Mouse (Mus musculus) bone marrow, adult 2 months (tissue): ENCODE measurements around the gene Vdac1.

Experiments used
- CTCF ChIP-seq: fragments of 200-500 bp; IDR thresholded peaks from 2 replicates; pipeline ENCODE4 v1.5.1; 2011; ENCODE audit warnings: low read length, control low read depth; ENCODE audit not compliant: control insufficient read depth, insufficient read depth
- POLR2A ChIP-seq: fragments of 200-500 bp; IDR thresholded peaks from 2 replicates; pipeline ENCODE4 v1.6.1; 2011; ENCODE audit warnings: low read depth, mild to moderate bottlenecking, control low read depth, low read length, borderline replicate concordance; ENCODE audit not compliant: control insufficient read depth

DNA sequence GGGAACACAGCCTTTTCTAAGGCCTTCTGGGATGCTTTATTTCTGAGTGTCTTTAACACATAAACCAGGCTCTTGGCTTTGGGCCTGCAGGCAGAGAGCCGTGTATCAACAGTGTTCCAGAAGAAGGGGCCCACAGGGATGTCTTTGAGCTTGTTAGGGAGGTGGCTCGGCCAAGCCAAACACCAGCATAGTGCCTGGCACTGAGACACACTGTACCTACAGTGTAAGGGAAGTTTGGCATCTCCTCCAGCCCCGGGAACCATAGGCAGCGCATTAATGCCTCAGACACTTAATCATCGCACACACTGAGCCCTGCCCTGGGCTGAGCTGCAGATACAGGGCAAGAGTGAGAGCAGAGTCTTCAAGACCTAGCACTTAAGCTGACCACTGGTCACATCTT is 57.7 kb downstream of the Vdac1 start:
- TF ChIP-seq POLR2A (no peak), CTCF (no peak)
